Mouse (Mus musculus) heart, postnatal 0 days (tissue): ENCODE results near the gene Kcnma1. TPM values are rescaled to one million over a fixed set of nuclear protein-coding genes. Genes with fewer than 3 reads are reported as not detected.

ENCODE experiments used
- ATAC-seq: fragments of 200-750 bp; cut with Nextera tagmentation; 2 replicates; pipeline ENCODE4 v1.8.0; 2017; ENCODE audit warnings: low read depth, moderate number of reproducible peaks, moderate library complexity; ENCODE audit not compliant: insufficient read depth
- DNase-seq: peaks from one replicate; pipeline ENCODE4 v3.0.0-alpha.2; 2016; ENCODE audit warnings: low spot score
- H3K27ac ChIP-seq: fragments of 300-500 bp; sonication (generic); 2 replicates; pipeline ENCODE4 v1.5.1; 2014; ENCODE audit warnings: low read depth, mild to moderate bottlenecking
- H3K27me3 ChIP-seq: fragments of 300-500 bp; sonication (generic); 2 replicates; pipeline ENCODE4 v1.6.1; 2014; ENCODE audit warnings: low read length, mixed read lengths; ENCODE audit not compliant: control insufficient read depth, insufficient read depth
- H3K36me3 ChIP-seq: fragments of 300-500 bp; sonication (generic); replicated peaks from 2 replicates; pipeline ENCODE4 v1.6.1; 2014; ENCODE audit warnings: low read length, mixed read lengths; ENCODE audit not compliant: control insufficient read depth, insufficient read depth
- H3K4me1 ChIP-seq: fragments of 300-500 bp; sonication (generic); 2 replicates; pipeline ENCODE4 v1.6.1; 2014; ENCODE audit warnings: antibody characterized with exemption; ENCODE audit not compliant: control insufficient read depth, insufficient read depth
- H3K4me2 ChIP-seq: fragments of 300-500 bp; sonication (generic); 2 replicates; pipeline ENCODE4 v1.6.1; 2014; ENCODE audit warnings: low read depth, mild to moderate bottlenecking, low read length, moderate library complexity
- H3K4me3 ChIP-seq: fragments of 300-500 bp; sonication (generic); 2 replicates; pipeline ENCODE4 v1.5.1; 2014; ENCODE audit warnings: low read depth, low read length
- H3K9ac ChIP-seq: fragments of 300-500 bp; sonication (generic); replicated peaks from 2 replicates; pipeline ENCODE4 v1.6.1; 2014; ENCODE audit warnings: low read depth, low read length, mixed read lengths
- H3K9me3 ChIP-seq: fragments of 300-500 bp; sonication (generic); replicated peaks from 2 replicates; pipeline ENCODE4 v1.6.1; 2016; ENCODE audit warnings: low read length; ENCODE audit not compliant: control insufficient read depth
- CTCF ChIP-seq: IDR thresholded peaks from 2 replicates; pipeline ENCODE4 v1.5.1; 2016; ENCODE audit warnings: antibody characterized with exemption, control low read depth, low read depth
- EP300 ChIP-seq: IDR thresholded peaks from 2 replicates; pipeline ENCODE4 v1.6.1; 2016; ENCODE audit warnings: antibody characterized with exemption, low read depth
- WGBS: fragments of 180-500 bp; shearing (Covaris S2); extraction: QIAGEN DNeasy Blood & Tissue Kit; methylation state at CpG from one replicate; pipeline ENCODE4 v1.1.7; 2014; 5-methylcytosine and 5-hydroxymethylcytosine counted together
- polyA plus RNA-seq: library from polyadenylated mRNA; unstranded; fragments of >200 nt; fragmentation: Nextera tagmentation; extraction: Ambion mirVana; gene quantifications from 2 replicates; pipeline ENCODE4 v1.2.1, GENCODE M21; 2015
- total RNA-seq: library from RNA; depleted of rRNA; stranded (reverse); fragments of >200 nt; gene quantifications from 2 replicates; pipeline ENCODE4 v1.2.3, GENCODE M21; 2014; ENCODE audit warnings: low replicate concordance

The Kcnma1 gene
- total and polyA plus RNA-seq, 2 experiments from 2014 or later = 0.10 to 1.3 TPM

DNA sequence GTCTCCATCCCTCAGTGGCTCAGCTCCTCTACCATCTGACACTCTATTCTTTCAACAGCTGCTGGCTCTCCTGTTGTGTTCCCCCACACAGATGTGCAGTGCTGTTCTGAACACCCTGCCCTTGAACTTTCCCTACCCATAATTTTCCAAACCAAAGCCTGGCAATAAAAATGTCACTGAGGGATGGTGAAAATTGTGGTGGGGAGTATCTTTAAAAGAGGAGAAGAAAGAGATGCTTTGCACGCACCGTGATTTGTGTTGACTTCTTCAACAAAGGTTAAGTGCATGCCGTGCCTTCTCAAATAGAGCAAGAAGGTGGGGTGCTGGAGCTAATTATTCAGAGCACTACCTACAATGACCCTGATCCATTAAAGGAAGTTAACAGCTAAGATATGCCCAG lies 371.1 kb downstream of the Kcnma1 start:
- no peaks in the 10 kb centered on the region for H3K9me3 ChIP-seq
- TF ChIP-seq EP300 (no peak), CTCF (no peak)
- ATAC-seq (no peak), DNase-seq (no peak)
- no peak overlapping the region for H3K9ac ChIP-seq
- no peak overlapping the region for H3K4me3 ChIP-seq
- 80% methylated on average over 3 of the region's 3 CpGs for WGBS
- H3K36me3 ChIP-seq = no peaks in the 10 kb centered on the region
- no peak overlapping the region for H3K4me2 ChIP-seq
- no peak overlapping the region for H3K27ac ChIP-seq
- H3K4me1 ChIP-seq = no peaks in the 10 kb centered on the region
- peaks cover 47% of the 10 kb centered on the region for H3K27me3 ChIP-seq

DNA sequence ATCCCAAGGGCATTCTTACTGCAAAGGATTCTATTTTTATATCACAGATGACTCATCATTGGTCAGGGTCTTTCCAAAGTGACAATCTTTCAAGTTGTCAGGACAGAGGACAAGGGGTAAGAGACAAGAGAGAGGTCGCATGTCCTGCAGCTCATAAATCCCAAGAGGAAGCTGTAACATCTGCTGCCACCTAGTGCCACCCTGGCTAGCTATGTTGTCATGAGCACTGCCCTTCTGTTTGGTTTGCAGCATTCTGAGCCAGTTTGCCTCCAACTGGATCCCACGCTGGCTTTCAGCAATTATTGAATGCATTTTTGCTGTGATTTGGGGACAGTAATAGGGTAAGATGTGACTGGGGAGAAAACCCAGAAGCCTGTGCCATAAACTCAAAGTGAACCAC lies 373.6 kb downstream of the Kcnma1 start:
- 25% methylated on average over 2 of the region's 2 CpGs for WGBS
- DNase-seq = peak; percentile 52
- Histone ChIP-seq H3K4me1 (no peaks in the 10 kb centered on the region), H3K4me3 (no peak overlapping the region), H3K4me2 (no peak overlapping the region), H3K9ac (no peak overlapping the region), H3K27ac (no peak overlapping the region), H3K27me3 (peaks cover 37% of the 10 kb centered on the region; the same call in 1 of the 2 replicates), H3K36me3 (no peaks in the 10 kb centered on the region), H3K9me3 (no peaks in the 10 kb centered on the region)
- peak; percentile 55; the same call in 1 of the 2 replicates for ATAC-seq
- TF ChIP-seq EP300 (no peak), CTCF (peak; percentile 73)

DNA sequence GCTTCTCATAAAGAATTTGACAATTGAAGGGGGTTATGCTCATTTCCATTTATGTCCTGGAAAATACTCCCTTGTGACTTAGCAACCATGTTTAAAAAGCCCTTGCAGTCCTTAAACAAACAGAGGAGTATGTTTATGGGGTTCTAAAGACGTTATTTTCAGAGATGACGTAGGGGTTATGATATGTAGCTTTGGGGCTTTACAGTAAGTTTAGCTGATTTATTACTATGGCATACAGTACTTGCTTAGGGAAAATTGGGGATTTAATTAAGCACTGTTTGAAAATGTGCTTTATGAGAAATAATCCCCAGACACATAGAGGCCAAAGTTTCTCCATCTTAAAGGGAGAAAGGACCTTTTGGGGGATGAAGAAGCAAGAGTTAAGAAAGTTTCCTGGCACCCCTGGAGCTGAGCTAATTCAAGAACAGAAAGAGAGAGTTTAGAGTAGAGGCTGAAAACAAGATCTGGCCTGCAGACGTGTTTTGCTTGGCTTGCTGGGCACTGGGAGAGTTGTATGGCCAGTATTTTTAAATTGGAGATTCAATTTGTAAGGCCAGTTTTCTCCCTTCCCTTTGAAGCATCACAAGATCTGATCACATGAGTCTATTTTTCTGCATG lies 376.1 kb downstream of the Kcnma1 start:
- Histone ChIP-seq H3K27me3 (peaks cover 16% of the 10 kb centered on the region; the same call in 1 of the 2 replicates), H3K4me1 (no peaks in the 10 kb centered on the region), H3K27ac (no peak overlapping the region), H3K9ac (no peak overlapping the region), H3K36me3 (no peaks in the 10 kb centered on the region), H3K4me2 (no peak overlapping the region), H3K4me3 (no peak overlapping the region), H3K9me3 (no peaks in the 10 kb centered on the region)
- WGBS = 64% methylated on average over 3 of the region's 3 CpGs
- no peak for DNase-seq
- TF ChIP-seq CTCF (no peak), EP300 (no peak)
- ATAC-seq = no peak

DNA sequence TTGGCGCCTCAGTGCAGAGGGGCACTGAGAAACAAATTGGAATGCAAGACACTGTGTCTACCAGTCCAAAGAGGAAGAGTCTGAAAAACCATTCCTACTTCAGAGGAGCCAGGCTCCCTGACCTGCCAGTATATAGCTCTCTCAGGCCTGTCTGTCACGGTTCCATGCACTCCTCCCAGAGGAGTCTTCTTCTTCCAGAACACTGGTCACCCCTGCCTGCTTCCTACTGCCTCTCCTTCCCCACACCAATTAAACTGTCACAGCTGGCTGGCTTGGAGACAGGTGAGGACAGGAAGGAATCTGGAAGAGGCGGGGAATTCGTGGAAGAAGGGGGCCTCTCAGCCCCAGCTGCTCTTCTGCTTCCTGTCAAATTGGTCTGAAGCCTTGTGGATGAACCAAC lies 378.4 kb downstream of the Kcnma1 start:
- ATAC-seq (no peak), DNase-seq (no peak)
- Histone ChIP-seq H3K4me1 (no peaks in the 10 kb centered on the region), H3K27ac (no peak overlapping the region), H3K9ac (no peak overlapping the region), H3K4me2 (no peak overlapping the region), H3K27me3 (0 out of 2 replicates have a peak, but pooled peaks cover 4% of the 10 kb centered on the region), H3K36me3 (no peaks in the 10 kb centered on the region), H3K4me3 (no peak overlapping the region), H3K9me3 (no peaks in the 10 kb centered on the region)
- 56% methylated on average over 4 of the region's 4 CpGs for WGBS
- TF ChIP-seq EP300 (no peak), CTCF (no peak)

DNA sequence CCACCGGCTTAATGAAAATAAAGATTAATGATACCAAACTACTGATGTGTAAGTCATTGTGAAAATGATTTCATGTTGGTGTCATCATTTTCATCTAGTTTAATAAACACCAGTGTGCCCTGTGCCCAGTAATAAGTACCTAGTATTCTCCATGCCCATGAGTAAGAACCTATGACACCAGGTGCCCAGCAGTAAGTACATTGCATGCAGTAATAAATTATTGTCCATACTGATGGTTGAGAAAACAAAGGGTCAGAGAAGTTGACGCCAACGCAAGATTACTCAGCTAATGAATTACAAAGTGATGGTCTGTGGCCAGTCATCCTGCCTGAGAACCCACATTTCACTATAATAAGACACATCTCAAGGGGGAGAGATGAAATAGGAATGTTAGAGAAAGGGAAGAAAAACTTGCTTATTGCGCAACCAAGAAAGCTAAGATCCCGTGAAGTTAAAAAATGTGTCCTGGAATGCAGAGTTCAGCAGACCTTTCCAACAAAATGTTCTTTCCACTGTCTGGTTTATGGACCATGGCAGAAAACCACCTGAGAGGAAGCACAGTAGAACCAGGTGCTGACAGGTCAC lies 381.2 kb downstream of the Kcnma1 start:
- Histone ChIP-seq H3K27me3 (0 out of 2 replicates have a peak, but pooled peaks cover 4% of the 10 kb centered on the region), H3K9ac (no peak overlapping the region), H3K4me2 (no peak overlapping the region), H3K4me3 (no peak overlapping the region), H3K36me3 (no peaks in the 10 kb centered on the region), H3K9me3 (no peaks in the 10 kb centered on the region), H3K4me1 (no peaks in the 10 kb centered on the region), H3K27ac (no peak overlapping the region)
- no peak for TF ChIP-seq CTCF
- no peak for TF ChIP-seq EP300
- WGBS = 82% methylated on average over 5 of the region's 5 CpGs
- DNase-seq (no peak), ATAC-seq (no peak)
